Mouse (Mus musculus): Measurements from ENCODE around the gene Nfkb2.
A peak's percentile ranks its signal among the peaks of the same experiment; 100 is the strongest.

Gene Nfkb2

GRCm38 (mm10) chr19:46304216-46304841 lies at the start of gene Nfkb2:
Gene Nfkb2, plus strand, starts transcription at chr19:46304320.
- peak; percentile 93 for DNase-seq

GRCm38 (mm10) chr19:46264762-46265161 lies 39.4 kb upstream of the Nfkb2 start:
- DNase-seq = peak; percentile 18

GRCm38 (mm10) chr19:46275307-46275706 lies 28.8 kb upstream of the Nfkb2 start:
- DNase-seq = peak; percentile 38

- DNase-seq = no peak
Measured at GRCm38 (mm10) chr19:46282081-46282849, 21.9 kb upstream of the Nfkb2 start.

GRCm38 (mm10) chr19:46284686-46285085 lies 19.4 kb upstream of the Nfkb2 start:
- DNase-seq = no peak

- no peak for DNase-seq
Measured at GRCm38 (mm10) chr19:46285631-46286030, 18.5 kb upstream of the Nfkb2 start.

GRCm38 (mm10) chr19:46286047-46286446 lies 18.1 kb upstream of the Nfkb2 start:
- no peak for DNase-seq

GRCm38 (mm10) chr19:46286926-46287325 lies 17.2 kb upstream of the Nfkb2 start:
- DNase-seq = no peak

GRCm38 (mm10) chr19:46287566-46287965 lies 16.6 kb upstream of the Nfkb2 start:
- DNase-seq = no peak

GRCm38 (mm10) chr19:46290535-46291105 lies 13.5 kb upstream of the Nfkb2 start:
- no peak for DNase-seq

GRCm38 (mm10) chr19:46296938-46297337 lies 7.2 kb upstream of the Nfkb2 start:
- no peak for DNase-seq

GRCm38 (mm10) chr19:46300294-46301045 lies 3.6 kb upstream of the Nfkb2 start:
- no peak for DNase-seq

GRCm38 (mm10) chr19:46302551-46302950 lies 1.6 kb upstream of the Nfkb2 start:
- no peak for DNase-seq

- DNase-seq = no peak
Measured at GRCm38 (mm10) chr19:46303251-46304215, 587 bp upstream of the Nfkb2 start.

GRCm38 (mm10) chr19:46304908-46305333 lies 801 bp downstream of the Nfkb2 start:
- DNase-seq = no peak

GRCm38 (mm10) chr19:46305432-46306267 lies 1.5 kb downstream of the Nfkb2 start:
- peak; percentile 93 for DNase-seq

- DNase-seq = no peak
Measured at GRCm38 (mm10) chr19:46306268-46306610, 2.1 kb downstream of the Nfkb2 start.

GRCm38 (mm10) chr19:46306751-46307289 lies 2.7 kb downstream of the Nfkb2 start:
- DNase-seq = peak; percentile 2

GRCm38 (mm10) chr19:46307781-46308180 lies 3.7 kb downstream of the Nfkb2 start:
- DNase-seq = peak; percentile 3

- peak; percentile 2 for DNase-seq
Measured at GRCm38 (mm10) chr19:46308303-46308702, 4.2 kb downstream of the Nfkb2 start.

Data from liver (tissue).